Mouse (Mus musculus) forebrain, embryonic 14.5 days (tissue): ENCODE data around the gene Kyat1. TPM values are rescaled to one million over a fixed set of nuclear protein-coding genes. Genes with fewer than 3 reads are reported as not detected.
A peak's percentile ranks its signal among the peaks of the same experiment; 100 is the strongest.

Experiments used
- ATAC-seq: fragments of 200-750 bp; cut with Nextera tagmentation; 2 replicates; pipeline ENCODE4 v1.8.0; 2017; ENCODE audit warnings: mild to moderate bottlenecking, moderate library complexity
- DNase-seq: peaks from one replicate; pipeline ENCODE4 v3.0.0-alpha.2; 2015; ENCODE audit warnings: low spot score
- H3K27ac ChIP-seq: fragments of 300-500 bp; sonication (generic); 2 replicates; pipeline ENCODE4 v1.5.1; 2014; ENCODE audit warnings: low read depth, mild to moderate bottlenecking, control low read depth, low read length, moderate library complexity
- H3K27me3 ChIP-seq: fragments of 300-500 bp; sonication (generic); replicated peaks from 2 replicates; pipeline ENCODE4 v1.6.1; 2014; ENCODE audit warnings: low read length, control low read depth, mixed read lengths; ENCODE audit not compliant: control insufficient read depth, insufficient read depth
- H3K36me3 ChIP-seq: fragments of 300-500 bp; sonication (generic); 2 replicates; pipeline ENCODE4 v1.6.1; 2014; ENCODE audit warnings: low read length, control low read depth; ENCODE audit not compliant: control insufficient read depth, insufficient read depth
- H3K4me1 ChIP-seq: fragments of 300-500 bp; sonication (generic); 2 replicates; pipeline ENCODE4 v1.6.1; 2014; ENCODE audit warnings: antibody characterized with exemption, low read length, control low read depth; ENCODE audit not compliant: control insufficient read depth, insufficient read depth
- H3K4me2 ChIP-seq: fragments of 300-500 bp; sonication (generic); 2 replicates; pipeline ENCODE4 v1.6.1; 2014; ENCODE audit warnings: mild to moderate bottlenecking, control low read depth, low read length
- H3K4me3 ChIP-seq: fragments of 300-500 bp; sonication (generic); 2 replicates; pipeline ENCODE4 v1.5.1; 2014; ENCODE audit warnings: low read depth, low read length, control low read depth
- H3K9ac ChIP-seq: fragments of 300-500 bp; sonication (generic); 2 replicates; pipeline ENCODE4 v1.6.1; 2014; ENCODE audit warnings: mild to moderate bottlenecking, low read length, control low read depth, moderate library complexity
- H3K9me3 ChIP-seq: fragments of 300-500 bp; sonication (generic); replicated peaks from 2 replicates; pipeline ENCODE4 v1.6.1; 2016; ENCODE audit warnings: low read length, control low read depth, mixed read lengths; ENCODE audit not compliant: control insufficient read depth
- WGBS: fragments of 180-500 bp; shearing (Covaris S2); extraction: QIAGEN DNeasy Blood & Tissue Kit; methylation state at CpG from one replicate; pipeline ENCODE4 v1.1.7; 2014; 5-methylcytosine and 5-hydroxymethylcytosine counted together
- polyA plus RNA-seq: library from polyadenylated mRNA; unstranded; fragments of >200 nt; fragmentation: Nextera tagmentation; extraction: Ambion mirVana; gene quantifications from 2 replicates; pipeline ENCODE4 v1.2.1, GENCODE M21; 2014

Kyat1 gene
- 16.5 and 17.7 TPM in 2 replicates for polyA plus RNA-seq

DNA sequence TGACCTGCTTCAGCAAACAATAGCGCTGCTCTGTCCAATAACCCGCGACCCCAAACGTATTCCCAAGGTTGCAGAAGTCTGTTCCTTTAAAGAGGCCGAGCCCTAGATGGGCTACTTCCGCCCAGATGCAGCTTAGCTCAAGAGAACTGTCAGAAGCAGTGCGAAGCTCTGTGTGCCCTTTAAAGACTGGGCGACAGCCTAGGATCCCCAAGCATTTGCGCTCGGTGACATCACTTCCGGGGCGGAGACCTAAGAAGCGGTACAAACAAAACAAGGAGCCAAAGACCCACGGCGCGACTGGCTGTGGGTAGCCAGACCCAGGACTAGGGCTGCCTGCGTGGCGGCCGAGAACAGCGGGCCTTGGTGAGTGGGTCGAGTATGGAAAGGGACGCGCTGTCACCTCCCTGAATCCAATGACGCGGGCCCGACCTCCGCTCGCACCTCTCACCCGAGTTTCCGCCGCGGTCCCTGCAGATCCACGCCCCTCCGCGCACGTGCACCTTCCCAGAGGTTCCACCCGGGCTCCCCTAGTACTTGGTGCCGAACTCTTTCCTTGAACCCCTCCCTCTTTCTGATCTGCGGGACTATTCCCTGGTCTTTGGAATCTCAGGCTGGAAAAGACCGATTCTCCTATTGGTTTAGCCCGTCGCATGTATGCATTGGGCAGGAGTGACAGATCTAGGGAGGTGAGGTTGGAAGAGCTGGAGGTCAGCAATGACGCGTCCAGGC is at the start of gene Kyat1:
TSS of gene Kyat1 (minus strand) at position 219 of the 729 bp plus-strand sequence.
- WGBS: under 1% methylated on average over 44 of the region's 44 CpGs
- Histone ChIP-seq H3K4me2 (peak within 1 kb of the TSS; percentile 89), H3K27ac (peak within 1 kb of the TSS; percentile 66), H3K4me1 (peaks cover 10% of the 10 kb centered on the region), H3K9ac (peak within 1 kb of the TSS; percentile 74), H3K36me3 (no peaks in the 10 kb centered on the region), H3K27me3 (no peaks in the 10 kb centered on the region), H3K4me3 (peak within 1 kb of the TSS; percentile 63), H3K9me3 (no peaks in the 10 kb centered on the region)
- DNase-seq (peak; percentile 98), ATAC-seq (peak; percentile 98)

- DNase-seq (no peak), ATAC-seq (no peak)
- H3K27ac ChIP-seq: no peak overlapping the region
- no peak overlapping the region for H3K4me3 ChIP-seq
- H3K36me3 ChIP-seq: peaks cover 84% of the 10 kb centered on the region
- no peaks in the 10 kb centered on the region for H3K27me3 ChIP-seq
- H3K4me1 ChIP-seq: no peaks in the 10 kb centered on the region
- H3K4me2 ChIP-seq: no peak overlapping the region
- H3K9ac ChIP-seq: no peak overlapping the region
- no peaks in the 10 kb centered on the region for H3K9me3 ChIP-seq
- WGBS: 86% methylated on average over 5 of the region's 5 CpGs
These were observed 48.2 kb upstream of the Kyat1 start for GRCm38 (mm10) chr2:30253809-30254208.

- H3K9ac ChIP-seq: no peak overlapping the region
- no peaks in the 10 kb centered on the region for H3K9me3 ChIP-seq
- no peak overlapping the region for H3K4me2 ChIP-seq
- no peaks in the 10 kb centered on the region for H3K4me1 ChIP-seq
- H3K27me3 ChIP-seq: no peaks in the 10 kb centered on the region
- no peak overlapping the region for H3K27ac ChIP-seq
- no peak overlapping the region for H3K4me3 ChIP-seq
- ATAC-seq: no peak
- WGBS: 83% methylated on average over 3 of the region's 3 CpGs
- DNase-seq: no peak
- peaks cover 83% of the 10 kb centered on the region for H3K36me3 ChIP-seq
These were observed 46.9 kb upstream of the Kyat1 start for GRCm38 (mm10) chr2:30252521-30252920.

- WGBS: 85% methylated on average over 5 of the region's 5 CpGs
- Histone ChIP-seq H3K9me3 (no peaks in the 10 kb centered on the region), H3K4me1 (no peaks in the 10 kb centered on the region), H3K4me2 (no peak overlapping the region), H3K36me3 (peaks cover 73% of the 10 kb centered on the region), H3K27me3 (no peaks in the 10 kb centered on the region), H3K27ac (no peak overlapping the region), H3K4me3 (no peak overlapping the region), H3K9ac (no peak overlapping the region)
- ATAC-seq: no peak
- no peak for DNase-seq
These were observed 45.9 kb upstream of the Kyat1 start for GRCm38 (mm10) chr2:30251417-30252104.

- Histone ChIP-seq H3K4me1 (no peaks in the 10 kb centered on the region), H3K4me3 (no peak overlapping the region), H3K36me3 (peaks cover 69% of the 10 kb centered on the region), H3K27ac (no peak overlapping the region), H3K9me3 (no peaks in the 10 kb centered on the region), H3K9ac (no peak overlapping the region), H3K4me2 (no peak overlapping the region), H3K27me3 (no peaks in the 10 kb centered on the region)
- DNase-seq: no peak
- 89% methylated on average over 10 of the region's 10 CpGs for WGBS
- ATAC-seq: no peak
These were observed 44.8 kb upstream of the Kyat1 start for GRCm38 (mm10) chr2:30250166-30251128.

DNA sequence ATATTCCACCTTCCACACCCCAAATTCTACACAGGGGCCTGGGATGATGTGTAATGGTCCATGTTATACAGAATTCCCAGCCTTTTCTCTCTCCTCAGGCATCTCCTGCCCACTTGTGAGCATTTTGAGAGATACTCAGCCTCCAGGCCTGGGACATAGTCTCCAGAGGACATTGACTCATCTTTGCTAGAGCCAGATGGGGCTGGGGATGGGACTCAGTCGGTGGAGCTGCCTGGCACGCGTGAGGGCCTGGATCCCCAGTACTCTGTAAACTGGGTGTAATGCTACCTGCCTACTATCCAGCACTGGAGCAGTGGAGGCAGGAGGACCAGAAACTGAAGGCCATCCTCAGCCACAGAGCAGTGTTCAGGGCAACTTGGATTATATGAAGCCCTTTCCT is 43.5 kb upstream of the Kyat1 start:
- Histone ChIP-seq H3K9ac (no peak overlapping the region), H3K4me3 (no peak overlapping the region), H3K27ac (no peak overlapping the region), H3K4me1 (no peaks in the 10 kb centered on the region), H3K27me3 (no peaks in the 10 kb centered on the region), H3K36me3 (peaks cover 67% of the 10 kb centered on the region), H3K9me3 (no peaks in the 10 kb centered on the region), H3K4me2 (no peak overlapping the region)
- 92% methylated on average over 3 of the region's 3 CpGs for WGBS
- ATAC-seq (no peak), DNase-seq (no peak)

DNA sequence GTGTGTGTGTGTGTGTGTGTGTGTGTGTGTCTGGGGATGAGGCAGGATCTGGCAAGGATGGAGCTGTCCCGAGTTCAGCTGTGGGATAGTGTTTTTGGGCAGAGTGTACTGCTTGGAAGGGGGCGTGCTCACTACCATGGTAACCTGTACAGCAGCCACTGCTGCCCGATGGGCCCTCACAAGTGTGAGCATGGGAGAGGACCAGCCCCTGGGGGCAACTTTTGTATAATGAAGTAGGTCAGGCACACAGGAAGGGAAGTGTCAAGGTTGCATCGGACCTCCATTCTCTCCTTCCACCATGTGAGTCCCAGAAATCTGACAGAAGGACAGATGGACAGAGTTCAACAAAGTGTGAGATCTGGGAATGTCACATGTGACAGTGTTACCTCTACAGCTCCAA is 42.0 kb upstream of the Kyat1 start:
- H3K9me3 ChIP-seq: no peaks in the 10 kb centered on the region
- H3K4me3 ChIP-seq: no peak overlapping the region
- H3K27ac ChIP-seq: no peak overlapping the region
- H3K4me2 ChIP-seq: no peak overlapping the region
- no peaks in the 10 kb centered on the region for H3K27me3 ChIP-seq
- WGBS: 71% methylated on average over 4 of the region's 4 CpGs
- no peak for DNase-seq
- H3K4me1 ChIP-seq: no peaks in the 10 kb centered on the region
- ATAC-seq: no peak
- peaks cover 70% of the 10 kb centered on the region for H3K36me3 ChIP-seq
- no peak overlapping the region for H3K9ac ChIP-seq

GRCm38 (mm10) chr2:30247036-30247435 is 41.4 kb upstream of the Kyat1 start:
- Histone ChIP-seq H3K4me2 (no peak overlapping the region), H3K27me3 (no peaks in the 10 kb centered on the region), H3K9ac (no peak overlapping the region), H3K4me3 (no peak overlapping the region), H3K27ac (no peak overlapping the region), H3K36me3 (peaks cover 70% of the 10 kb centered on the region), H3K4me1 (no peaks in the 10 kb centered on the region), H3K9me3 (no peaks in the 10 kb centered on the region)
- DNase-seq: no peak
- WGBS: 96% methylated on average over 5 of the region's 5 CpGs
- no peak for ATAC-seq
